Mouse (Mus musculus) embryo, embryonic 11.5 days (tissue): ENCODE results near the gene Snta1.

Source experiments
- DNase-seq: peaks from one replicate; pipeline ENCODE4 v3.0.0-alpha.2; 2012; ENCODE audit warnings: low read depth, low spot score

Snta1 gene

DNA sequence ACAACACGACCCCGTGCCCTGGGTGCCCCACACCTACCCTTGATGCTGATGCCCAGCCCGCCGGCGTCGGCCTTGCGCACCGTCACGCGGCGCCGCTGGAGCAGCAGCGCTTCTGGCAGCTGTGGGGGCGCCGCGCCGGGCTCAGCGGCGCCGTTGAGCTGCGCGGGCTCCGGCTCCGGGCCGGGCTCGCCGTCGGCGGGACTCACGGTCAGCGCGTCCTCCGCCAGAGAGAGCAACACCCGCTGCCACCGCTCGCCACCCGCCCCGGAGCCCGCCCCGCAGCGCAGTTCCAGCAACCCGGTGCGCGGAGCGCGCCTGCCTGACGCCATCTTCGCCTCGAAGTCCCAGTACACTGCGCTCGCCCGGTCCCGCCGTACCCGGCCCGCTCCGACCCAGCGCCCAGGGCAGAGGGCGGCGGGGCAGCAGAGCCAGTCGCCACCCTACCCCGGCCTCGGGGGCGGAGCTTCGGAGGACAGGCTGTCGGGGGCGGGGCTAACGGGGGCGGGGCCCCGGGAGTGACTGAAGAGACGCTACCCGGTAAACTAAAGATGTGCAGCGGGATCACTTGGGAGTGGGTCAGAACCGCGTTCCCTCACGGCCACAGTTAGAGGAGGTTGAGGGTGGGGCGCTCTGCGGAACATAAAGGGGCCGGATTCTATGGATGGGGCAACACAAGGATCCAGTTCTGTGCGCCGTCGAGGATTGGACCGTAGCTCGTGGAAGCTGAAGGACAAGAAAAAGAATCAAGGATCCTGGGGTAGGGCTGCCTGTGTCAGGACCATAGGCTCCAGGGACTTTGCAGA, at the start of gene Snta1:
Gene Snta1, minus strand, starts transcription at position 457 of the 803 bp plus-strand sequence.
- peak; percentile 54 for DNase-seq

- no peak for DNase-seq
These were observed 48.7 kb upstream of the Snta1 start for GRCm38 (mm10) chr2:154456621-154457020.

GRCm38 (mm10) chr2:154455776-154456175, 47.9 kb upstream of the Snta1 start:
- peak; percentile 14 for DNase-seq

DNA sequence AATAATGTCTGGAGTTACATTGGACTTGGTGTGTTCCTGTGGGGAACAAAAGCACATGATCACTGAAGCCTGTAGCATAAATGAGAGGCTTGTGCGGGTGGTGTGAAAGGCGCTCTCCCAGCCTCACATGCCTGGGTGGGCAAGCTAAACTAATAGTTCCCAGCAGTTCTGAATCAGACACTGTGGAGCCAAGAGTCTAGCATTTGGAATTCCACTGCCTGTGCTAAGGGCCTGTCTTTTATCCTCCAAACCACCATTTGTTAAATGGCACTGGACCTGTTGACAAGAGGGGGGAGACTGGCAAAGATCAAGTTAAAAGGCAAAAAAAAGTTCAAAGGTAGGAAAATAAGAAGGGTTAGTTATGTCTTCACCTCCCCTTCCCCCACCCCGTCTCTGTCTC, 46.7 kb upstream of the Snta1 start:
- DNase-seq: peak; percentile 41

DNA sequence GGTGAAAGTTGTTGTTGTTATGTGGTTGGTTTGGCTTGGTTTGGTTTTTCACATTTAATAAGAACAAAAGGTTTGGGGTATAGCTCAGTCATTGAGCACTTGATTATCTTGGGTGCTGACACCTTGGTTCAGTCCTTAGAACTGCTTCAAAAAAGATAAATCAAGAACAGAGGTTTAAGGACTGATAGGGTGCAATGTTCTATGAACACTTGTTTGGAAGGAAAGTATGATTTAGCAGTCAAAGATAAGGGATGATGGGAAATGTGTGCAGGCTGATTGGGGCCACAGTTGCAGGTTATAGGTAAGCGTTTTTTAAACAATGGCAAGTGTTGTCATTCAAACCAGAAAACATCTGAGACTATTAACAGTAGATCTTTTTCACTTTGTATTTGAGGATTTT, 46.2 kb upstream of the Snta1 start:
- no peak for DNase-seq

- DNase-seq: no peak
These were observed 45.1 kb upstream of the Snta1 start for GRCm38 (mm10) chr2:154452951-154453350.

DNA sequence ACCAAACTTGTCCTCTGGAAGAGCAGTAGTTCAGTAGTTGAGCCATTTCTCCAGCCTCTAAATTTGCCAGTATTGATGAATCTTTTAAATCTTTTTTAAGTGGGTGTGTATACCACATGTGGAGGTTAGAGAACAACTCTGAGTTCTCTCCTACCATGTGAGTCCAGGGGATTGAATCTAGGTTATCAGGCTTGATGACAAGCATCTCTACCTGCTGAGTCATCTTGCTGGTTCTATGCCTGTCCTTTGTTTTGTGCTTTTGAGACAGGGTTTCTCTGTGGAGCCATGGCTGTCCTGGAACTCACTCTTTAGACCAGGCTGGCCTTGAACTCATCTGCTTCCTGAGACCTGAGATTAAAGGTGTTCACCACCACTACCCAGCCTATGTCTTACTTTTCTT, 40.7 kb upstream of the Snta1 start:
- DNase-seq: no peak

DNA sequence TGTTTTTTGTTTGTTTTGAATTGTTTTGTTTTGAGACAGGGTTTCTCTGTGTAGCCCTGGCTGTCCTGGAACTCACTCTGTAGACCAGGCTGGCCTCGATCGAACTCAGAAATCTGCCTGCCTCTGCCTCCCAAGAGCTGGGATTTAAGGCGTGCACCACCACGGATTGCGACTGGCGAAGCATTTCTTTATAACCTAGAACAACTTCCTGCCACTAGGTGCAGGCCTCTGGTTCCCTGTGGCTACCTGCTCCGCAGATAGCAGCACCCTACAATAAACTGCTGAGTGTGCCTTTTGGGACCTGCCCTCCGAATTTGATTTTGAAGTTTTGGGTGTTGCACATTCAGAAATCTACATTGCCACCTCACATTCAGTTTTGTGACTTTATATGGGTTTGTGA, 39.9 kb upstream of the Snta1 start:
- DNase-seq: no peak

DNA sequence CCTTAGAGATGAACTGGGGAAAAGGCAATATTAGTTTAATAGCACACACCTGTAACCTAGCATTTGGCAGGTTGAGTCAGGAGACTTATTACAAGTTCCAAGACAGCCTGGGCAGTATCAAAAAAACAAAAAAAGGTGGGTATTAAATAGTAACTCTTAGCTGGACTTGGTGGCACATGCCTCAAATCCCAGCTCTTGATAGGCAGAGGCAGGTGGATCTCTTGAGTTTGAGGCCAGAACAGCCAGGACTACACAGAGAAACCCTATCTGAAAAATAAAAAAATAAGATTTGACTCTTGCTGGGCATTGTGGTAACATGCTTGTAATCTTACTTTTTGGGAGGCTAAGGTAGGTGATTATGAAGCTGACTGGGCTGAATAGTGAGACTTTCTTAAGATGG, 32.6 kb upstream of the Snta1 start:
- DNase-seq: no peak

- DNase-seq: no peak
These were observed 29.3 kb upstream of the Snta1 start for GRCm38 (mm10) chr2:154437191-154437527.

DNA sequence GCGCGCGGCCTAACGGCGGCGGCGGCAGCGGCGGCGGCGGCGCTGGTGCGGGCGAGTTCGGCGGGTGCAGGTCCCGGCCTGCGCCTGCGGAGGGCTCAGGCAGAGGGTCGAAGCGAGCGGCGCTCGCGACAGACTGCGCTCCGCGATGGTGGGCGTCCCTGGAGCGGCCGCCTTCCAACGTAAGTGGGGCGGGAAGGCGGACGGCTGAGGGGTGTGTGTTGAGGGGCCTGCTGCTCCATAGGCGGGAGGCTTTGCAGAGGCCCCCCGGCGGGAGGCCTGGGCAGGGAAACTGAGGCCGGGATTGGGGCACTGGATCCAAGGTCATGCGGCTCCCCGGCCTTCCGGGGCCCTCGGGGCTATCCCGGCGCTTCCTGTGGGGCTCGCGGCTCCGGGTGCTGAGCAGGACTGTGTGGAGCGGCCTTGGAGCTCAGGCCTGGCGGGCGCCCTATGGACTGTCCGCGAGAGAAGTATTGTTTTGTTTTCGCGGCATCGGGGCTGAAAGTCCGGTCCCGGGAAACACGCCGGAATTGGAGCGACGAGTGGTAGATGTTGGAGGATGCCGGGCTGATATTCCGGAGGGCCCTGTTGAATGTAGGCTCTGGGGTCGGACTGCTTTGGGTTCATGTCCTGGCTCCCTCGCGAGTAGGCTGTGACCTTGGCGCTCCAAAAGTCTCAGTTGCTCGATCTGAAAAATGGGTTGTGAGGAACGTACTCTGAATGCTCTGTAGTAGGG, 28.7 kb upstream of the Snta1 start, which contains the start of gene Cbfa2t2:
Gene Cbfa2t2, plus strand, starts transcription at position 24 of the 733 bp plus-strand sequence.
- no peak for DNase-seq

DNA sequence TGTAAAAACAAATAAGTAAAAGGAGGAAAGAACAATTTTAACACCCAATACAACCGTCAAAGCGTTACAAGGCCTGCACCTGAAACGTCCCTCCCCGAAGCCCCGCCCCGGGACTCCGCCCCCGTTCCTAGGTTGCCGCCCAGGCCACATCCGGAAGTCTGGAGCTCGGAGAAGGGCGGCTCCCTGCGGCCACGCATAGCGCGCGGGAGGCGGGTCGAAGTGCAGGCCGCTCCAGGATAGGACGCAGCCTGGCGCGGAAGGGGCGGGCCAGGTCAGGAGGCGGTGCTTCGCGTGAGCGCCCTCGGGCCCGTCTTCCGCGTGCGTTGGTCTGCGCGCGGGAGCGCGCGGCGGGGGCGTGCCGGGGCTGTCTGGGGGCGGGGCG, 28.2 kb upstream of the Snta1 start:
- DNase-seq: peak; percentile 95

DNA sequence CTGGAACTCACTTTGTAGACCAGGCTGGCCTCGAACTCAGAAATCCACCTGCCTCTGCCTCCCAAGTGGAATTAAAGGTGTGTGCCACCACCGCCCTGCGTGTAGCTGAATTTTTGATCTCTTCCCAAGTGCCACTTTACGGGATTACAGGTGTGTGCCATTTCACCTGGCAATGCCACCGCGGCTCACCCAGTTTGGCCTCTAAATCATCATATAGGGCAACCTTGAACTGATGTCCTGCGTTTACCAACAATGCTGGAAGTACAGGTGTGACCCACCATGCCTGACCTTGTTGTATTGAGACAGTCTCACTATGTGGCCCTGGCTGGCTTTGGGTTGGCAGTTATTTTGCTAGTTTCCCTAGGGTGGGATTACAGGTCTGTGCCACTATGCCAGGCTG, 26.8 kb upstream of the Snta1 start:
- no peak for DNase-seq

DNA sequence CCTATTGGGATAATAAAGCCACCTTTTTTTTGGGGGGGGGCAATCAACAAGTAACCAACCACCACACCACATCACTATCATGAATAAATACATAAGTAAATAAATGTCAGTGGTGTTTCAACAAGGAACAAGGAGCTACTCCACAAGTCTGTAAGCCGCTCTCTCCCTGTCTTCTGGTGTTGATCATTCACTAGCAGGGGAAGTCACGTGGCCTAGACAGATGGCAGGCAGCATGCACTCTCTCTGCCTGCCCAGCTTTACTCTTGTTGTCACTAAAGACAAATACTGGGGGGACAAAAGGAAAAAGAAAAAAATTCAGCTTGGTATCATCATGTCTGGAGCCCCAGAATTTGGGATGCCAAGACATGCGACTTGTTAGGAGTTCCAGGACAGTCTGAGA, 25.5 kb upstream of the Snta1 start:
- no peak for DNase-seq

DNA sequence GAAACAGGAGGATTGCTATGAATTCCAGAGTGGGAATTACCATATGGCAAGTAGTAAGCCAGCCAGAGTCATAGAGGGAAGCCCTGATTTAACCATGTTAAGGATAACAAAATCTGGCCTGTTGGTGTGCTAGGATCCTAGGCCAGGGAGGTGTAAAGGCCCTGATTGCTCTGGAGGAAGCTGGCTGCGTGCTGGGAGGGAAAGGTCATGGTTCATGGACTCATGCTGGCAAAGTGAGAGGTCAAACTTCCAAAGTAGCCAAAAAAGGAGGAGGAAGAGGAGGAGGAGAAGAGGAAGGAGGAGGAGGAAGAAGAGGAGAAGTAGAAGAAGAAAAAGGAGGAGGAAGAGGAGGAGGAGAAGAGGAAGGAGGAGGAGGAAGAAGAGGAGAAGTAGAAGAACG, 24.8 kb upstream of the Snta1 start:
- no peak for DNase-seq

GRCm38 (mm10) chr2:154430566-154430965, 22.7 kb upstream of the Snta1 start:
- no peak for DNase-seq

DNA sequence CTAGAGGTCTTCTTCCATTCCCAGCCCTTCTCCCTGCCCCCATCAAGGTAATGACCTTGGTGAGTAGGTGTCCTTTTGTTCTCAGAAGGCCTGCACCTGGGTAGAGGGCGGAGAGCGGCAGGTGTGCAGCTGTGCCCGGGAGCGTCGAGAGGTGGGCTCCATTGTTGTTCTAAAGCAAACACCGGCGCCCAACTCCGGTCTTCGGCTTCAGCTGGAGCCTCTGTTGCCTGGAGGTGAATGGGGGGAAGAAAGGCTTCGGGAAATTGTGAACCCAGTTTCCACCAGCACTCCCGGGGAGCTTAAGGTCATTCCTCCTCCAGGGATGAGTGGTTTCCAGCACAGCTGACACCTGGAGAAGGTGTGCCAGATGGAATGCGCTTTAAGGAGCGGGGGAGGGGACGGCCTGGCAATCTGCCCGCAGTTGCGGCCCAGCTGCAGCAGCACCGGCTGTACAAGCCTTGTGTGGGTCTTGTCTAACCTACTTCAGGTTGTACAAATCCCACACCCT, 20.0 kb upstream of the Snta1 start:
- DNase-seq: no peak

DNA sequence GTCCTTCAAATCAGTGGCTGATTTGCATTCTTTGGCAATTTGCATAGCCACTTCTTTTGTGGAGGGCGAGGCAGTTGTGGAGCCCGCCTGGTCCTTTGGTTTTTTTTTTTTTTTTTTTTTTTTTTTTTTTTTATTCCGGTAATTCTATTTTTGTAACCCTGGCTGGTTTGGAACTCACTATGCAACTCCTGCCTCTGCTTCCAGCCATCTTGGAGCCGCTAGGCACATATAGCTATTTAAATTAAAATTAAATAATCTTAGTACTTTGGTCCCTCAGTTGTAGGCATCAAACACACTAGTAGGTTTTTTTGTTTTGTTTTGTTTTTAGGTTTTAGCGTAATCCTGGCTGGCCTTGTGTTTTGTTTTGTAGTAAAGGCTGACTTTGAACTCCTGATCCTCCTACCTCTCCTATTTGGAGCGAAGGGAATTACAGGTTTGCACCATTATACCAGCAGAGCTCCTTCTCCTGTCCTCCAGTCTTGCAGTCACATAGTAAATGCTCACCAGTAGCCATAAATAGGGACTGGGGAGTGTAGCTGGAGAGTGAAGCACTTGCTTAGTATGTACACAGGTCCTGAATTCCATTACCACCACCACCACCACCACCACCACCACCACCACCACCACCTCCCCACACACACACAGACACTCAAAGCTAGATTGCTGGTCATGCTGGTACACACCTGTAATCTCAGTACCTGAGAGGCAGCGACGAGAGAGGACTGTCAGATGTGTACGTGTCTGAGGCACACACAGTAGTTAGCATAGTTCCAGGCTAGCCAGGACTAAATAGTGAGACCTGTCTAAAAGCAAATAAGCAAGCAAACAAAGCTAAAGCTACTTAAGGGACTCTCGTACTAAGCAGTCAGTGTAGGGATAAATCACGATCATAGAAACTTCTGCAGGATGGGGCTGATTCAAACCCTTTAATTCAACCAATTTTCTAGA, 19.3 kb upstream of the Snta1 start:
- DNase-seq: no peak

- no peak for DNase-seq
These were observed 18.4 kb upstream of the Snta1 start for GRCm38 (mm10) chr2:154426188-154426904.

- DNase-seq: no peak
These were observed 17.6 kb upstream of the Snta1 start for GRCm38 (mm10) chr2:154425522-154425921.

DNA sequence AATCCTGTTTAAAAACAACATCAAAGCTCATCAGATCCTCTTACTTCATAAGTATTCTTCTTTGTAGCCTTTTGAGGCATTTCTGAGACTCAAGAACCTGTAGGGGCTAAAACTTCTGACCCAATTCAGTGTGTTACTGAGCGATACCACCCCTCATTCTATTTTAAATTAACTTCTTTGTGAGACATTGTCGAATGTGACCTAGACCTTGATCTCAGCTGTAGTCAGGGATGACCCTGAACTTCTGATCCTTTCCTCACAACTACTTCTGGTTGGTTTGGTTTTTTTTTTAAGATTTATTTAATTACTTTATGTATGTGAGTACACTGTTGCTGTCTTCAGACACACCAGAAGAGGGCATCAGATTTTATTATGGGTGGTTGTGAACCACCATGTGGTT, 15.6 kb upstream of the Snta1 start:
- DNase-seq: no peak
